Mouse (Mus musculus) kidney, adult 2 months (tissue): ENCODE data around the gene Sin3a.

Experiments used
- CTCF ChIP-seq: fragments of 200-500 bp; conservative IDR thresholded peaks from 2 replicates; pipeline ENCODE4 v1.5.1; 2011; ENCODE audit warnings: low read depth, mild to moderate bottlenecking, control low read depth, low read length, moderate library complexity, mixed read lengths; ENCODE audit not compliant: insufficient read depth, insufficient read length
- POLR2A ChIP-seq: fragments of 200-500 bp; IDR thresholded peaks from one replicate; pipeline ENCODE4 v1.6.1; 2011; ENCODE audit warnings: low read depth, low read length, control low read depth

- peak; percentile 47 for TF ChIP-seq POLR2A
- peak; percentile 41 for TF ChIP-seq CTCF
Observed at GRCm38 (mm10) chr9:57072989-57073789, 1.3 kb downstream of the Sin3a start.
